Mouse (Mus musculus): ENCODE measurements at regions not wholly inside any gene's neighbourhood (a gene's known extent, or its start where the extent isn't known, plus 50 kb on each side); places are given as distances from the start of the nearest gene placed in this dataset.

DNA sequence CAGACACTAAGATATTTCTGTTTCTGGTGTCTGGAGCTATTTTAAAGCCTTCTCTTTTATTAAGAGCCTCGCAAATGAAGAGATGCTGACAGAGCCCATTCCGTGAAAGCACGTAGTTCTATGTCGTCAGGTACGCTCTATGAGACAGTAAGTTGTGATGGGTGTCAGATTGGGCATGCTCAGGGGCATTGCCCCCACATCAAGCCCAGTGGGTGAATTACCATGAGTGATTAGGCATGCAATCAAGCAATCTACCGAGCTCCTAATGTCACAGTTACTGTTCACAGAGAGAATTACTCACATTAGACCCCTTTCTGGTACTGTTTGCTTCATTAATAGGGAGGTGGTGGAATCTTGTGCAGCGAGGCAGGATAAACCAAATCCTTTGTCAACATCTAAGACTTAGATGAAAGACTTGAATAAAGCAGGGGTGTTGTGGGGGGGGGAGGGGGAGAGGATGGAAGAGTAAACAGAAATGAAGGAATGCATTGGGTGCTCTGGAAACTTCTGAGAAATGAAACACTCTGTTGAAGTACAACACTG is 192.9 kb upstream of the Tbc1d5 start:
- TF ChIP-seq POLR2A (IDR thresholded peaks at IDR 0.05; ENCODE audit: extremely low read depth, insufficient read depth, low read length) (no peak), CTCF (IDR thresholded peaks at IDR 0.05; ENCODE audit: extremely low read depth, insufficient read depth, low read length) (no peak)

All from cortical plate, adult 2 months (tissue).